Mouse (Mus musculus) midbrain, embryonic 14.5 days (tissue): Measurements from ENCODE around the gene Hoxb13. TPM values are rescaled to one million over a fixed set of nuclear protein-coding genes. Genes with fewer than 3 reads are reported as not detected.

Experiments used
- ATAC-seq: fragments of 200-750 bp; cut with Nextera tagmentation; 2 replicates; pipeline ENCODE4 v1.8.0; 2017; ENCODE audit warnings: moderate number of reproducible peaks, moderate library complexity; ENCODE audit not compliant: low FRiP score, low TSS enrichment
- DNase-seq: peaks from one replicate; pipeline ENCODE4 v3.0.0-alpha.2; 2015
- H3K27ac ChIP-seq: fragments of 300-500 bp; sonication (generic); replicated peaks from 2 replicates; pipeline ENCODE4 v1.5.1; 2014; ENCODE audit warnings: mild to moderate bottlenecking, low read depth, low read length, moderate library complexity
- H3K27me3 ChIP-seq: fragments of 300-500 bp; sonication (generic); 2 replicates; pipeline ENCODE4 v1.6.1; 2014; ENCODE audit warnings: low read length, control low read depth, mixed read lengths; ENCODE audit not compliant: control insufficient read depth, insufficient read depth
- H3K36me3 ChIP-seq: fragments of 300-500 bp; sonication (generic); 2 replicates; pipeline ENCODE4 v1.6.1; 2014; ENCODE audit warnings: low read length, control low read depth; ENCODE audit not compliant: control insufficient read depth, insufficient read depth
- H3K4me1 ChIP-seq: fragments of 300-500 bp; sonication (generic); 2 replicates; pipeline ENCODE4 v1.6.1; 2014; ENCODE audit warnings: mild to moderate bottlenecking, antibody characterized with exemption, low read length, control low read depth; ENCODE audit not compliant: control insufficient read depth, insufficient read depth
- H3K4me2 ChIP-seq: fragments of 300-500 bp; sonication (generic); 2 replicates; pipeline ENCODE4 v1.6.1; 2014; ENCODE audit warnings: mild to moderate bottlenecking, low read length, moderate library complexity
- H3K4me3 ChIP-seq: fragments of 300-500 bp; sonication (generic); replicated peaks from 2 replicates; pipeline ENCODE4 v1.5.1; 2014; ENCODE audit warnings: low read depth, low read length
- H3K9ac ChIP-seq: fragments of 300-500 bp; sonication (generic); replicated peaks from 2 replicates; pipeline ENCODE4 v1.6.1; 2014; ENCODE audit warnings: mild to moderate bottlenecking, low read length, moderate library complexity
- H3K9me3 ChIP-seq: fragments of 300-500 bp; sonication (generic); 2 replicates; pipeline ENCODE4 v1.6.1; 2016; ENCODE audit warnings: low read length, control low read depth, mixed read lengths; ENCODE audit not compliant: control insufficient read depth
- WGBS: fragments of 180-500 bp; shearing (Covaris S2); extraction: QIAGEN DNeasy Blood & Tissue Kit; methylation state at CpG from one replicate; pipeline ENCODE4 v1.1.7; 2014; 5-methylcytosine and 5-hydroxymethylcytosine counted together
- polyA plus RNA-seq: library from polyadenylated mRNA; unstranded; fragments of >200 nt; fragmentation: Nextera tagmentation; extraction: Ambion mirVana; gene quantifications from 2 replicates; pipeline ENCODE4 v1.2.1, GENCODE M21; 2014

Gene Hoxb13
- polyA plus RNA-seq, 1 experiment from 2014 or later = not detected

GRCm38 (mm10) chr11:96172511-96173287 lies 21.4 kb upstream of the Hoxb13 start:
- Histone ChIP-seq H3K4me1 (no peaks in the 10 kb centered on the region), H3K27me3 (peaks cover 95% of the 10 kb centered on the region), H3K27ac (no peak overlapping the region), H3K4me2 (no peak overlapping the region), H3K9me3 (no peaks in the 10 kb centered on the region), H3K4me3 (no peak overlapping the region), H3K9ac (no peak overlapping the region), H3K36me3 (no peaks in the 10 kb centered on the region)
- 1% methylated on average over 25 of the region's 25 CpGs for WGBS
- ATAC-seq (no peak), DNase-seq (no peak)

- Histone ChIP-seq H3K27me3 (peaks cover 96% of the 10 kb centered on the region), H3K9me3 (no peaks in the 10 kb centered on the region), H3K4me1 (no peaks in the 10 kb centered on the region), H3K27ac (no peak overlapping the region), H3K4me2 (no peak overlapping the region), H3K4me3 (no peak overlapping the region), H3K36me3 (no peaks in the 10 kb centered on the region), H3K9ac (no peak overlapping the region)
- no peak for DNase-seq
- 1% methylated on average over 16 of the region's 16 CpGs for WGBS
- no peak for ATAC-seq
These were observed 20.8 kb upstream of the Hoxb13 start for GRCm38 (mm10) chr11:96173288-96173840.

- ATAC-seq (no peak), DNase-seq (no peak)
- peaks cover 96% of the 10 kb centered on the region for H3K27me3 ChIP-seq
- no peak overlapping the region for H3K9ac ChIP-seq
- no peaks in the 10 kb centered on the region for H3K9me3 ChIP-seq
- 2% methylated on average over 6 of the region's 6 CpGs for WGBS
- H3K4me2 ChIP-seq = no peak overlapping the region
- no peaks in the 10 kb centered on the region for H3K36me3 ChIP-seq
- H3K4me3 ChIP-seq = no peak overlapping the region
- no peaks in the 10 kb centered on the region for H3K4me1 ChIP-seq
- H3K27ac ChIP-seq = no peak overlapping the region
These were observed 19.2 kb upstream of the Hoxb13 start for GRCm38 (mm10) chr11:96174881-96175280.

- no peaks in the 10 kb centered on the region for H3K4me1 ChIP-seq
- H3K4me3 ChIP-seq = no peak overlapping the region
- ATAC-seq = no peak
- no peak overlapping the region for H3K9ac ChIP-seq
- H3K27me3 ChIP-seq = peaks cover 96% of the 10 kb centered on the region
- H3K36me3 ChIP-seq = no peaks in the 10 kb centered on the region
- DNase-seq = no peak
- WGBS = under 1% methylated on average over 17 of the region's 17 CpGs
- H3K4me2 ChIP-seq = no peak overlapping the region
- no peak overlapping the region for H3K27ac ChIP-seq
- H3K9me3 ChIP-seq = no peaks in the 10 kb centered on the region
These were observed 18.6 kb upstream of the Hoxb13 start for GRCm38 (mm10) chr11:96175511-96175910.

- no peak for DNase-seq
- H3K4me1 ChIP-seq = no peaks in the 10 kb centered on the region
- no peaks in the 10 kb centered on the region for H3K36me3 ChIP-seq
- 4% methylated on average over 9 of the region's 9 CpGs for WGBS
- peaks cover 96% of the 10 kb centered on the region for H3K27me3 ChIP-seq
- no peaks in the 10 kb centered on the region for H3K9me3 ChIP-seq
- no peak for ATAC-seq
- no peak overlapping the region for H3K4me3 ChIP-seq
- H3K27ac ChIP-seq = no peak overlapping the region
- H3K4me2 ChIP-seq = no peak overlapping the region
- no peak overlapping the region for H3K9ac ChIP-seq
These were observed 18.1 kb upstream of the Hoxb13 start for GRCm38 (mm10) chr11:96175951-96176530.

GRCm38 (mm10) chr11:96176841-96177240 lies 17.3 kb upstream of the Hoxb13 start:
- Histone ChIP-seq H3K27ac (no peak overlapping the region), H3K36me3 (no peaks in the 10 kb centered on the region), H3K4me1 (no peaks in the 10 kb centered on the region), H3K4me2 (no peak overlapping the region), H3K4me3 (no peak overlapping the region), H3K9ac (no peak overlapping the region), H3K9me3 (no peaks in the 10 kb centered on the region), H3K27me3 (peaks cover 96% of the 10 kb centered on the region)
- DNase-seq (no peak), ATAC-seq (no peak)
- 4% methylated on average over 10 of the region's 10 CpGs for WGBS

- no peak for ATAC-seq
- no peak overlapping the region for H3K9ac ChIP-seq
- under 1% methylated on average over 27 of the region's 27 CpGs for WGBS
- no peak overlapping the region for H3K27ac ChIP-seq
- no peaks in the 10 kb centered on the region for H3K36me3 ChIP-seq
- H3K4me2 ChIP-seq = no peak overlapping the region
- peaks cover 96% of the 10 kb centered on the region for H3K27me3 ChIP-seq
- H3K4me3 ChIP-seq = no peak overlapping the region
- H3K4me1 ChIP-seq = no peaks in the 10 kb centered on the region
- H3K9me3 ChIP-seq = no peaks in the 10 kb centered on the region
- DNase-seq = no peak
These were observed 16.5 kb upstream of the Hoxb13 start for GRCm38 (mm10) chr11:96177546-96178174.

GRCm38 (mm10) chr11:96178356-96178755 lies 15.8 kb upstream of the Hoxb13 start:
- Histone ChIP-seq H3K27ac (no peak overlapping the region), H3K9ac (no peak overlapping the region), H3K4me3 (no peak overlapping the region), H3K4me2 (no peak overlapping the region), H3K9me3 (no peaks in the 10 kb centered on the region), H3K36me3 (no peaks in the 10 kb centered on the region), H3K4me1 (no peaks in the 10 kb centered on the region), H3K27me3 (peaks cover 96% of the 10 kb centered on the region)
- ATAC-seq (no peak), DNase-seq (no peak)
- WGBS = 1% methylated on average over 8 of the region's 8 CpGs
